Comparison of ENCODE assay signal across 8 mouse cellular contexts in genomic region chr2:30258600-30258999, GRCm38 (mm10). TPM values are rescaled to one million over a fixed set of nuclear protein-coding genes. Genes with fewer than 3 reads are reported as not detected.
DNase-seq lines count a peak whose midpoint lies in the region; ATAC-seq and TF ChIP-seq lines count a peak whose summit lies in the region.

No protein-coding gene starts in this region.

- peak; percentile 17 for DNase-seq in thymus, postnatal 0 days (ENCODE audit: low spot score)
- DNase-seq in thymus, postnatal 10 days (ENCODE audit: low spot score in 2 of 2) = no peak
- DNase-seq in kidney, postnatal 36 days = peak; percentile 54 to 87
- no peak for DNase-seq in hindbrain, postnatal 0 days (ENCODE audit: low spot score)
- no peak for DNase-seq in ovary, adult 18-20 months (ENCODE audit: low spot score)
- DNase-seq in left cerebral cortex, postnatal 4 days = no peak

- no peak for TF ChIP-seq CTCF in hindbrain, postnatal 0 days (IDR thresholded peaks at IDR 0.05; ENCODE audit: low read depth)

- H3K27me3 ChIP-seq in heart, embryonic 12.5 days (replicated peaks) = no peaks in the 10 kb centered on the region
- H3K27me3 ChIP-seq in hindbrain, postnatal 0 days (ENCODE audit: insufficient read depth, low read length) = no peaks in the 10 kb centered on the region
- H3K27me3 ChIP-seq in forebrain, embryonic 12.5 days = no peaks in the 10 kb centered on the region

- intact Hi-C loops in left cerebral cortex, postnatal 4 days (cut with DNase I) = no loop called here

- 39% methylated on average over 4 of the region's 4 CpGs for WGBS in heart, embryonic 12.5 days
- 89% methylated on average over 4 of the region's 4 CpGs for WGBS in hindbrain, postnatal 0 days
- WGBS in forebrain, embryonic 12.5 days = 90% methylated on average over 4 of the region's 4 CpGs

- peaks cover 91% of the 10 kb centered on the region for H3K36me3 ChIP-seq in heart, embryonic 12.5 days
- H3K36me3 ChIP-seq in hindbrain, postnatal 0 days (ENCODE audit: insufficient read depth, low read length) = peaks cover 48% of the 10 kb centered on the region
- H3K36me3 ChIP-seq in forebrain, embryonic 12.5 days (replicated peaks) = peaks cover 94% of the 10 kb centered on the region

- no peak overlapping the region for H3K9ac ChIP-seq in heart, embryonic 12.5 days
- no peak overlapping the region for H3K9ac ChIP-seq in hindbrain, postnatal 0 days (replicated peaks; ENCODE audit: low read length)
- H3K9ac ChIP-seq in forebrain, embryonic 12.5 days = no peak overlapping the region

- 0 out of 2 replicates have a peak overlapping the region, but pooled peaks have one; percentile 6 for H3K4me2 ChIP-seq in heart, embryonic 12.5 days
- no peak overlapping the region for H3K4me2 ChIP-seq in hindbrain, postnatal 0 days (ENCODE audit: low read depth, low read length)
- H3K4me2 ChIP-seq in forebrain, embryonic 12.5 days = no peak overlapping the region

- no peaks in the 10 kb centered on the region for H3K9me3 ChIP-seq in heart, embryonic 12.5 days (replicated peaks)
- H3K9me3 ChIP-seq in hindbrain, postnatal 0 days (ENCODE audit: low read length) = no peaks in the 10 kb centered on the region
- no peaks in the 10 kb centered on the region for H3K9me3 ChIP-seq in forebrain, embryonic 12.5 days

- no peak overlapping the region for H3K4me3 ChIP-seq in heart, embryonic 12.5 days
- H3K4me3 ChIP-seq in hindbrain, postnatal 0 days (ENCODE audit: low read length) = no peak overlapping the region
- H3K4me3 ChIP-seq in forebrain, embryonic 12.5 days (replicated peaks) = no peak overlapping the region

- H3K27ac ChIP-seq in heart, embryonic 12.5 days (ENCODE audit: poor library complexity, severe bottlenecking) = peak overlapping the region; percentile 66
- H3K27ac ChIP-seq in hindbrain, postnatal 0 days = no peak overlapping the region
- no peak overlapping the region for H3K27ac ChIP-seq in forebrain, embryonic 12.5 days

- peaks cover 38% of the 10 kb centered on the region for H3K4me1 ChIP-seq in heart, embryonic 12.5 days (replicated peaks)
- peaks cover 4% of the 10 kb centered on the region; the same call in 1 of the 2 replicates for H3K4me1 ChIP-seq in hindbrain, postnatal 0 days (ENCODE audit: insufficient read depth, low read length)
- peaks cover 4% of the 10 kb centered on the region for H3K4me1 ChIP-seq in forebrain, embryonic 12.5 days

- peak; percentile 73 for ATAC-seq in heart, embryonic 12.5 days (ENCODE audit: insufficient number of reproducible peaks, low FRiP score)
- no peak for ATAC-seq in hindbrain, postnatal 0 days
- ATAC-seq in forebrain, embryonic 12.5 days (ENCODE audit: low FRiP score) = no peak

RNA-seq across cellular contexts. Expression of gene Phyhd1, which starts 7.4 kb away (rescaled TPM):
- 2.8 and 3.0 TPM in 2 replicates for polyA plus RNA-seq in thymus, postnatal 0 days (2015; fragmentation: Nextera tagmentation; extraction: Ambion mirVana)
- polyA plus RNA-seq in heart, embryonic 12.5 days (2016; fragmentation: Nextera tagmentation; extraction: Ambion mirVana) = 5.7 and 6.5 TPM in 2 replicates
- total RNA-seq in hindbrain, postnatal 0 days (2014; rRNA removed) = 5.6 and 8.9 TPM in 2 replicates
- 6.2 and 7.4 TPM in 2 replicates for polyA plus RNA-seq in hindbrain, postnatal 0 days (2015; fragmentation: Nextera tagmentation; extraction: Ambion mirVana)
- polyA plus RNA-seq in forebrain, embryonic 12.5 days (2016; fragmentation: Nextera tagmentation; extraction: Ambion mirVana) = 5.0 and 5.4 TPM in 2 replicates
- total RNA-seq in left cerebral cortex, postnatal 4 days (2021) = 10 to 100 TPM; 17.1 to 19.3 TPM

RNA-seq across cellular contexts. Expression of gene Gm28035, which starts 18.2 kb away (rescaled TPM):
- polyA plus RNA-seq in thymus, postnatal 0 days (2015; fragmentation: Nextera tagmentation; extraction: Ambion mirVana) = 0.04 and 0.08 TPM in 2 replicates
- polyA plus RNA-seq in heart, embryonic 12.5 days (2016; fragmentation: Nextera tagmentation; extraction: Ambion mirVana) = 0.33 and 0.40 TPM in 2 replicates
- 6.8 and 15.1 TPM in 2 replicates for total RNA-seq in hindbrain, postnatal 0 days (2014; rRNA removed)
- polyA plus RNA-seq in hindbrain, postnatal 0 days (2015; fragmentation: Nextera tagmentation; extraction: Ambion mirVana) = 0.25 and 0.31 TPM in 2 replicates
- 0.29 and 0.64 TPM in 2 replicates for polyA plus RNA-seq in forebrain, embryonic 12.5 days (2016; fragmentation: Nextera tagmentation; extraction: Ambion mirVana)
- total RNA-seq in left cerebral cortex, postnatal 4 days (2021) = 10 to 100 TPM in 1 of 2 experiments, 1 to 10 TPM in 1; 7.7 to 10.5 TPM

RNA-seq across cellular contexts. Expression of gene Lrrc8a, which starts 21.1 kb away (rescaled TPM):
- 21.4 and 22.6 TPM in 2 replicates for polyA plus RNA-seq in thymus, postnatal 0 days (2015; fragmentation: Nextera tagmentation; extraction: Ambion mirVana)
- polyA plus RNA-seq in heart, embryonic 12.5 days (2016; fragmentation: Nextera tagmentation; extraction: Ambion mirVana) = 35.4 and 37.7 TPM in 2 replicates
- total RNA-seq in hindbrain, postnatal 0 days (2014; rRNA removed) = 66.2 and 68.4 TPM in 2 replicates
- 59.7 and 61.9 TPM in 2 replicates for polyA plus RNA-seq in hindbrain, postnatal 0 days (2015; fragmentation: Nextera tagmentation; extraction: Ambion mirVana)
- 22.8 and 35.9 TPM in 2 replicates for polyA plus RNA-seq in forebrain, embryonic 12.5 days (2016; fragmentation: Nextera tagmentation; extraction: Ambion mirVana)
- 10 to 100 TPM; 50.6 to 55.9 TPM for total RNA-seq in left cerebral cortex, postnatal 4 days (2021)

RNA-seq across cellular contexts. Expression of gene Gm28038, which starts 22.2 kb away (rescaled TPM):
- polyA plus RNA-seq in thymus, postnatal 0 days (2015; fragmentation: Nextera tagmentation; extraction: Ambion mirVana) = not detected in 2 replicates
- not detected in 2 replicates for polyA plus RNA-seq in heart, embryonic 12.5 days (2016; fragmentation: Nextera tagmentation; extraction: Ambion mirVana)
- not detected in 2 replicates for total RNA-seq in hindbrain, postnatal 0 days (2014; rRNA removed)
- polyA plus RNA-seq in hindbrain, postnatal 0 days (2015; fragmentation: Nextera tagmentation; extraction: Ambion mirVana) = not detected in 2 replicates
- not detected in 2 replicates for polyA plus RNA-seq in forebrain, embryonic 12.5 days (2016; fragmentation: Nextera tagmentation; extraction: Ambion mirVana)
- total RNA-seq in left cerebral cortex, postnatal 4 days (2021) = not detected

RNA-seq across cellular contexts. Expression of gene Dolk, which starts 27.5 kb away (rescaled TPM):
- polyA plus RNA-seq in thymus, postnatal 0 days (2015; fragmentation: Nextera tagmentation; extraction: Ambion mirVana) = 15.8 and 18.6 TPM in 2 replicates
- 26.6 and 27.1 TPM in 2 replicates for polyA plus RNA-seq in heart, embryonic 12.5 days (2016; fragmentation: Nextera tagmentation; extraction: Ambion mirVana)
- 43.7 and 50.4 TPM in 2 replicates for total RNA-seq in hindbrain, postnatal 0 days (2014; rRNA removed)
- polyA plus RNA-seq in hindbrain, postnatal 0 days (2015; fragmentation: Nextera tagmentation; extraction: Ambion mirVana) = 42.1 and 43.5 TPM in 2 replicates
- polyA plus RNA-seq in forebrain, embryonic 12.5 days (2016; fragmentation: Nextera tagmentation; extraction: Ambion mirVana) = 25.4 and 25.6 TPM in 2 replicates
- 10 to 100 TPM; 18.7 to 21.6 TPM for total RNA-seq in left cerebral cortex, postnatal 4 days (2021)

Comparison
In these comparisons a context has a peak if more than half of its experiments do, and no peak if none do; other contexts are left out.
1. DNase-seq: peak in thymus, postnatal 0 days (single experiment) and kidney, postnatal 36 days (2 of 2); none in thymus, postnatal 10 days (0 of 2), hindbrain, postnatal 0 days (single experiment), ovary, adult 18-20 months (single experiment) and left cerebral cortex, postnatal 4 days (single experiment).